Mouse (Mus musculus) embryonic fibroblast, embryonic 13.5 days (primary cell): ENCODE measurements at regions not wholly inside any gene's neighbourhood (a gene's known extent, or its start where the extent isn't known, plus 50 kb on each side); places are given as distances from the start of the nearest gene placed in this dataset.

Source experiments
- CTCF ChIP-seq: IDR thresholded peaks from 2 replicates; pipeline ENCODE4 v1.5.1; 2011; ENCODE audit warnings: mild to moderate bottlenecking, control low read depth, low read length, moderate library complexity, borderline replicate concordance; ENCODE audit not compliant: insufficient read depth
- POLR2A ChIP-seq: IDR thresholded peaks from 2 replicates; pipeline ENCODE4 v1.6.1; 2011; ENCODE audit warnings: low read depth, mild to moderate bottlenecking, control low read depth, low read length, moderate library complexity

DNA sequence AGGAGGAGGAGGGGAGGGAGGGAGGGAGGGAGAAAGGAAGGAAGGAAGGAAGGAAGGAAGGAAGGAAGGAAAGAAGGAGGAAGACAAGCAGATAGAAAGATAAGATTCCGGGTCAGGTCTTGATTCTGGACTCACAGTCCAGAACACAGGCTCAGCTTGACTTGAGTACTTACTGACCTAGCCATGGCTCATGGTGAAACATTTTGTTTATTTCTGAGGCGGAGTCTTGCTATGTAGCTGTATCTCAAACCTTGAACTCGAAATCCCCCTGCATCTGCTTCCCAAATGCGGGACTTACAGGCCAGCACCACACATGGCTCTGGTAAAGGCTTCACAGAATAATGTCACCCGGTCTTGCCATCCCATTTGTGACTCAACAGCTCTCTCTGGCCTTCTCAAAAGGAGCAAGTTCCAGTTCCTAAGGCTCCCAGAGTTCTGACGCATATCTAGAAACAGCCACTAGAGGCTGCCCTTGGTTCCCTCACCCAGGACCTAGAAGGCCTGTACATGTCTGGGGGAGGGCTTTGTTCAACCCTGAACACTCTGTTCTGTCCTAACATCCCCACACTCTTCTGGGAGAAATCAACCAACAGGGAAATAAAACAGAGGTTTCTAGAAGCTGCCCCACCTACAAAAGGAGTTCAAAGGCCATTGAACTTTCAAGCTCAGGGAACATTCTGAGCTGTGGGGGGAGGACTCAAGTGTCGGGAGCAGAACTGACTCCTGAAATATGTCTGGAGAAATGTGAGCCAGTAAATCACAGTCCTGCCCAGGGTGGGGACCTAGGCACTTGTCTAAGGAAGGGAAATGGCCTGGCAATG is 56.2 kb upstream of the Akap13 start:
- no peak for TF ChIP-seq CTCF
- TF ChIP-seq POLR2A = no peak
